7 mouse cellular contexts compared by ENCODE assay signal in genomic region chr7:30050882-30051548, GRCm38 (mm10). TPM values are rescaled to one million over a fixed set of nuclear protein-coding genes. Genes with fewer than 3 reads are reported as not detected.
A peak's percentile ranks its signal among the peaks of the same experiment; 100 is the strongest.
DNase-seq lines count a peak whose midpoint lies in the region; ATAC-seq lines count a peak whose summit lies in the region.

TSS of gene Zfp14 (minus strand) at chr7:30051380.

- H3K9ac ChIP-seq in limb, embryonic 11.5 days (ENCODE audit: low read length) = peak within 1 kb of the TSS; percentile 73
- peak within 1 kb of the TSS; percentile 75 for H3K9ac ChIP-seq in midbrain, embryonic 14.5 days (replicated peaks; ENCODE audit: low read length)

- H3K27me3 ChIP-seq in embryonic facial prominence, embryonic 10.5 days (replicated peaks; ENCODE audit: low read depth, poor library complexity, severe bottlenecking) = no peaks in the 10 kb centered on the region
- H3K27me3 ChIP-seq in limb, embryonic 11.5 days (ENCODE audit: control insufficient read depth, insufficient read depth, low read length) = no peaks in the 10 kb centered on the region
- no peaks in the 10 kb centered on the region for H3K27me3 ChIP-seq in midbrain, embryonic 14.5 days (ENCODE audit: control insufficient read depth, insufficient read depth, low read length)

- H3K4me2 ChIP-seq in limb, embryonic 11.5 days (ENCODE audit: low read depth, severe bottlenecking) = peak within 1 kb of the TSS; percentile 68
- H3K4me2 ChIP-seq in midbrain, embryonic 14.5 days (ENCODE audit: low read length) = peak within 1 kb of the TSS; percentile 74

- ATAC-seq in limb, embryonic 11.5 days (ENCODE audit: insufficient number of reproducible peaks, low FRiP score, low TSS enrichment, low read depth) = peak; percentile 96
- peak; percentile 98 for ATAC-seq in midbrain, embryonic 14.5 days (ENCODE audit: low FRiP score, low TSS enrichment)

- H3K4me1 ChIP-seq in embryonic facial prominence, embryonic 10.5 days = peaks cover 22% of the 10 kb centered on the region
- H3K4me1 ChIP-seq in limb, embryonic 11.5 days (ENCODE audit: control insufficient read depth, insufficient read depth, low read length) = 0 out of 2 replicates have a peak, but pooled peaks cover 3% of the 10 kb centered on the region
- H3K4me1 ChIP-seq in midbrain, embryonic 14.5 days (ENCODE audit: control insufficient read depth, insufficient read depth, low read length) = 0 out of 2 replicates have a peak, but pooled peaks cover 5% of the 10 kb centered on the region

- no peaks in the 10 kb centered on the region for H3K9me3 ChIP-seq in embryonic facial prominence, embryonic 10.5 days
- H3K9me3 ChIP-seq in limb, embryonic 11.5 days (ENCODE audit: control insufficient read depth, low read length) = no peaks in the 10 kb centered on the region
- no peaks in the 10 kb centered on the region for H3K9me3 ChIP-seq in midbrain, embryonic 14.5 days (ENCODE audit: control insufficient read depth, low read length)

- peak within 1 kb of the TSS; percentile 86 for H3K27ac ChIP-seq in embryonic facial prominence, embryonic 10.5 days (replicated peaks)
- H3K27ac ChIP-seq in limb, embryonic 11.5 days (replicated peaks; ENCODE audit: low read depth, low read length) = no peak within 1 kb of the TSS; the same call in 1 of the 2 replicates
- H3K27ac ChIP-seq in midbrain, embryonic 14.5 days (replicated peaks; ENCODE audit: low read depth, low read length) = peak within 1 kb of the TSS; percentile 89

- peak; percentile 91 for DNase-seq in adrenal gland, postnatal 10 days
- peak; percentile 91 for DNase-seq in embryonic facial prominence, embryonic 10.5 days (ENCODE audit: low spot score)
- DNase-seq in heart, adult 11 months = peak; percentile 99
- DNase-seq in kidney, adult 18-20 months = peak; percentile 89
- peak; percentile 92 for DNase-seq in limb, embryonic 11.5 days (ENCODE audit: low spot score)
- peak; percentile 96 for DNase-seq in midbrain, embryonic 14.5 days
- peak; percentile 78 to 89 for DNase-seq in spleen, adult 18-20 months

- WGBS in embryonic facial prominence, embryonic 10.5 days = under 1% methylated on average over 40 of the region's 40 CpGs
- WGBS in limb, embryonic 11.5 days = under 1% methylated on average over 40 of the region's 40 CpGs
- WGBS in midbrain, embryonic 14.5 days = 0% methylated on average over 40 of the region's 40 CpGs

- H3K4me3 ChIP-seq in embryonic facial prominence, embryonic 10.5 days = peak within 1 kb of the TSS; percentile 79
- peak within 1 kb of the TSS; percentile 83 for H3K4me3 ChIP-seq in limb, embryonic 11.5 days (ENCODE audit: low read depth, low read length)
- peak within 1 kb of the TSS; percentile 60 for H3K4me3 ChIP-seq in midbrain, embryonic 14.5 days (replicated peaks; ENCODE audit: low read depth, low read length)

- peaks cover 21% of the 10 kb centered on the region for H3K36me3 ChIP-seq in embryonic facial prominence, embryonic 10.5 days (replicated peaks)
- no peaks in the 10 kb centered on the region for H3K36me3 ChIP-seq in limb, embryonic 11.5 days (ENCODE audit: control insufficient read depth, insufficient read depth, low read length)
- H3K36me3 ChIP-seq in midbrain, embryonic 14.5 days (ENCODE audit: control insufficient read depth, insufficient read depth, low read length) = peaks cover 13% of the 10 kb centered on the region

RNA-seq across cellular contexts. Expression of gene Zfp14, which starts in this region (rescaled TPM):
- total RNA-seq in adrenal gland, postnatal 10 days (2021) = 1 to 10 TPM; 2.3 to 2.8 TPM
- 3.4 and 4.5 TPM in 2 replicates for polyA plus RNA-seq in embryonic facial prominence, embryonic 10.5 days (2016; fragmentation: Nextera tagmentation; extraction: Ambion mirVana)
- 3.8 and 4.0 TPM in 2 replicates for polyA plus RNA-seq in limb, embryonic 11.5 days (2014; fragmentation: Nextera tagmentation; extraction: Ambion mirVana)
- 13.5 and 14.3 TPM in 2 replicates for polyA plus RNA-seq in midbrain, embryonic 14.5 days (2014; fragmentation: Nextera tagmentation; extraction: Ambion mirVana)
